Mouse (Mus musculus) 3T3-L1 (cell line): ENCODE data around the gene Etd.
"Not testable (repeated sequence)": the region's sequence is repeated elsewhere in the genome, so short reads cannot be mapped to it uniquely, and the experiment has no call there.

ENCODE experiments used
- DNase-seq: peaks from one replicate; pipeline ENCODE4 v3.0.0-alpha.2; 2015; ENCODE audit warnings: low read depth, low spot score

Gene Etd

DNA sequence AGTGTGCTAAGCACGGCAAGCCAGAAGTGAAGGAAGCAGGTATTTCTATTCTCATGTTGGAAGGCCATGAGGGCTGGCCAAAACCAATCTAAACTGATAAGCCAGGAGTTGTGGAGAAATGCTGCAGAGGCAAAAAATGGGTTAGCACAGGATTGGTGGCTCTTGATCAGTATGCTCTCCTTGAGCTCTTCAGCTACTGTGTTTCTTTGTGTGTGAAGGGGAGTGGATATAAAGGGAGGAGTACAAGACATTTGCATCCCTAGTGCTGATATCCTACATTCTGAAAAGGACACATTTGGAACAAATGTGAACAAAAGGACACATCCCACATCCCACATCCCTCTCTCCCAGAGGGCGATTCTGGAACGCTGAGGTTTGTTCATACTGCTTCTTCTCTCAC is at the start of gene Etd:
Gene Etd (plus strand): TSS at position 301 of the 400 bp plus-strand sequence.
- no peak for DNase-seq

DNA sequence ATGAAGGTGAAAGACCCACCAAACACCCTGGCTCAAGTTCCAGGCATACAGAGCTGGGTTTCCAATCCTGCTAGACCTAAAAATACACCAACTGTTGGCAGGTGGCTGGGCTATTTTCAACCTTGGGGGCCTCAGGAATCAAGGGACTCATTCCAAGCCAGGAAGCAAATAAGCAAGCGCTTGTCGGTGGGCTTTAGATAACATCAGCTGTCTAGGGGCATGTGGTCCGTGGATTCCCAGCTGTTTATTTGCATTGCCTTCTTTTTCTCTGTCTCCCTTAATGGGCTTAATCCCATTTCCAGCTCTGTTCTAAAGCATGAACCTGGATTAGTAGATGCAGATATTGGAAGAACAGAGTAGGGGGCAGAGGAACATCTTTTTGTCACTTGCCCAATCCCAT is 48.4 kb upstream of the Etd start:
- no peak for DNase-seq

DNA sequence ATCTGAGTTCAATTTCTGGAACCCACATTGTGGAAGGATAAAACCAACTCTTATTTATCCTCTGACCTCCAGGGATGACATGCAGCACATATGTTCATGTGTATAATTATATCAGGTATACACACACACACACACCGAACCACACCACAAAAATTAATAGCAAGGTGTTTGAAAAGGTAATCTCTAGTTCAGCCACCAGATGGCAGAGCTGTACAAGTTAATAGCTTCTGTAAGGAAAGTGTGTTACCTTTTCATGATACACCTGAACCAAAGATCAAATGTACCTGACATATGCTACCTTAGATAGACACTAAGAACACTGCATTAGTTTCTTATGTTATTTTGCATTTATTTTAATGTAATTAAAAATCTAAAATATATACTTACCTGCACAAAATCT is 1.8 kb upstream of the Etd start:
- peak; percentile 40 for DNase-seq

DNA sequence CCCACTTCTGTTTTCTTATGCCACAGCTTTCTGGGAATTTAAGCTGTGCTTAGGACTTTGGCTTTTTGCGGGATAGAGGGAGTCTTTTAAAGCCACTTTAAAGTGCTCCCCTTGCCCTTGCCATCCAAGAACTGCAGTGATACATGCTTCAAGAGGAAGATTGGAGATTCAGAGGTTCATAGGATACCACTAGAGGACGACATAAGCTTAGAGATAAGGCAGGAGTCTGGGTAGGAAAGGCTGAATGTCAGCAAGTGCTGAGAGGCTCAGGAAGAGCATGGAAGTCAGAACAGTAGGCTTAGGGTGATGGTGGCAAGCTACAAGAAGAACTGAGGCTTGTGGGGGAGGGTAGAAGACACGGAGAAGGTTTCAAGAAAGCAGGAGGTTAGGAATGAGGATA is 24.9 kb downstream of the Etd start:
- DNase-seq, result peak; percentile 3

DNA sequence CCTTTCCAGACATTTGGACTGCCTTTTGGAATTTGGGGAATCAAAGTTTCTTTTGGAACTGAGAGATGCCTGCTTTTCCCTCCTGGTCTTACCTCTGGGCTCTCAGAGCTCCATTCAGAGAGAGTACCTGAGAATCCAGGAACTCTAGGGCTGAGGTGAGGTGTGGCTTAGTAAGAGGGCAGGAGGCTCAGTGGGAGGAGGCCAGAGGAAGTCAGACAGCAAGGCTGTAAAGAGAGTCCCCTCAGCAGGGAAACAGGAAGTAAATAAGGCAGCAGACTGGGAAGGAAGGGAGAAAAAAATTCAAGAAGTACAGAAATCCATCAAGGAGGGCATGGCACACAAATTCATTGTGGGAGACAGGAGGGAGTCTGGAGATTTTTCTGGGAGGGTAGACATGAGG is 29.5 kb downstream of the Etd start:
- DNase-seq, result not testable (repeated sequence)
